Mouse (Mus musculus) limb, embryonic 10.5 days (tissue): ENCODE data around the gene Kif1b. TPM values are rescaled to one million over a fixed set of nuclear protein-coding genes. Genes with fewer than 3 reads are reported as not detected.
"Not testable (repeated sequence)": the region's sequence is repeated elsewhere in the genome, so short reads cannot be mapped to it uniquely, and the experiment has no call there.

Experiments used
- DNase-seq: peaks from one replicate; pipeline ENCODE4 v3.0.0-alpha.2; 2017; ENCODE audit warnings: low spot score
- H3K27ac ChIP-seq: fragments of 300-500 bp; sonication (generic); 2 replicates; pipeline ENCODE4 v1.5.1; 2016; ENCODE audit warnings: mild to moderate bottlenecking
- H3K27me3 ChIP-seq: fragments of 300-500 bp; sonication (generic); 2 replicates; pipeline ENCODE4 v1.6.1; 2016; ENCODE audit warnings: low read depth, mild to moderate bottlenecking; ENCODE audit not compliant: poor library complexity, severe bottlenecking
- H3K36me3 ChIP-seq: fragments of 300-500 bp; sonication (generic); 2 replicates; pipeline ENCODE4 v1.6.1; 2016; ENCODE audit warnings: mild to moderate bottlenecking, moderate library complexity
- H3K4me1 ChIP-seq: fragments of 300-500 bp; sonication (generic); 2 replicates; pipeline ENCODE4 v1.6.1; 2016
- H3K4me3 ChIP-seq: fragments of 300-500 bp; sonication (generic); 2 replicates; pipeline ENCODE4 v1.5.1; 2016; ENCODE audit warnings: mild to moderate bottlenecking, moderate library complexity
- H3K9me3 ChIP-seq: fragments of 300-500 bp; sonication (generic); replicated peaks from 2 replicates; pipeline ENCODE4 v1.6.1; 2016; ENCODE audit warnings: mild to moderate bottlenecking
- WGBS: fragments of 180-500 bp; shearing (Covaris S2); methylation state at CpG from one replicate; pipeline ENCODE4 v1.1.7; 2016; 5-methylcytosine and 5-hydroxymethylcytosine counted together
- polyA plus RNA-seq: library from polyadenylated mRNA; unstranded; fragments of >200 nt; fragmentation: Nextera tagmentation; extraction: Ambion mirVana; gene quantifications from 2 replicates; pipeline ENCODE4 v1.2.1, GENCODE M21; 2016

Gene Kif1b
- polyA plus RNA-seq, 1 experiment from 2014 or later = 38.2 TPM

GRCm38 (mm10) chr4:149256511-149257300, 50.8 kb downstream of the Kif1b start:
- H3K4me3 ChIP-seq = no peak overlapping the region
- 94% methylated on average over 15 of the region's 15 CpGs for WGBS
- no peak overlapping the region for H3K27ac ChIP-seq
- peaks cover 62% of the 10 kb centered on the region for H3K36me3 ChIP-seq
- DNase-seq = no peak
- no peaks in the 10 kb centered on the region for H3K9me3 ChIP-seq
- H3K27me3 ChIP-seq = no peaks in the 10 kb centered on the region
- H3K4me1 ChIP-seq = no peaks in the 10 kb centered on the region

DNA sequence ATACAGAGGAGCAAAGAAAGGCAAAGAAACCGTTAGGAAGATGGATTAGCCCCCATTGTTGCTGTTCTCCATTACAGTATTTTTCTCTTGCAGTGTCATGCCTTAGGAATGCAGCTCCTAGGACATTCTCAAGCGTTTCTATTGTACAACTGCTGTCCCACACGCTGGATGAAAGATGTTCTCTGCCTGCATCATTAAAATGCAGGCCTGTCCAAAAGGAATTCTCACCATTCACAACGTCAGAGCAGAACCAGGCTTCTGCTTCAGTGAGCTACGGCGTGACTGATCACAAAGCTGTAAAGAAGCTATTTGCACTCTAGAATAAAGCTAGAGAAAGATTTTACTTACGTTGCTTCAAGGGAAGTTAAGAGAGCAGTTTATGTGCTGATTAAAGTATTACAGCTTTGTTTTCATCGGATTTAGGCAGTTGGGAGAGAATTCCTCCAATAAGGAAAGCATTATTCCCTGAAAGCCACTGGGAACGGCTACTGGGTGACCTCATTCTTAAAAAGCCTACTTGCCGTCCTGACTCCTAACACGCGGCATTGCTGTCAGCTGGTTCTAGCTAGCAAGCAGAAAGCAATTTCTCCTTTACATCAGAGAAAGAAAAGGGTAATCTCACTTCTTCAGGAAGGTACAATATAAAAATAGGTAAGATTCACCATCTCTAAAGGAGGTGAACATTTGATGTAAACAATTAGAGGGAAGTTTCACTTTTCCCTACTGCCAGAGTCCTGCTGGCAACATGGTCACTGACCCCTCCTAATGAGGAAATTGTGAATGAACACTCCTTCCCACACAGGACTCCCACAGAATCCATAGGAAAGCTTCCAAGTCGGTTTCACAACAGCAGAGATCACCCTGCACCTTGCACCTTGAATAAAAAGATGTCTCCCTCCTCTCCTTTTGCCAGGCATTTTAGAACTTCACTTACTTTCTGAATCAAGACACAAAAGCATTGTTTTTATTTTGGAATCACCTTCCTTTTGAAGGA, 51.9 kb downstream of the Kif1b start:
- no peak overlapping the region for H3K27ac ChIP-seq
- no peak overlapping the region for H3K4me3 ChIP-seq
- H3K9me3 ChIP-seq = no peaks in the 10 kb centered on the region
- DNase-seq = no peak
- no peaks in the 10 kb centered on the region for H3K27me3 ChIP-seq
- no peaks in the 10 kb centered on the region for H3K4me1 ChIP-seq
- peaks cover 70% of the 10 kb centered on the region for H3K36me3 ChIP-seq
- 73% methylated on average over 13 of the region's 13 CpGs for WGBS

DNA sequence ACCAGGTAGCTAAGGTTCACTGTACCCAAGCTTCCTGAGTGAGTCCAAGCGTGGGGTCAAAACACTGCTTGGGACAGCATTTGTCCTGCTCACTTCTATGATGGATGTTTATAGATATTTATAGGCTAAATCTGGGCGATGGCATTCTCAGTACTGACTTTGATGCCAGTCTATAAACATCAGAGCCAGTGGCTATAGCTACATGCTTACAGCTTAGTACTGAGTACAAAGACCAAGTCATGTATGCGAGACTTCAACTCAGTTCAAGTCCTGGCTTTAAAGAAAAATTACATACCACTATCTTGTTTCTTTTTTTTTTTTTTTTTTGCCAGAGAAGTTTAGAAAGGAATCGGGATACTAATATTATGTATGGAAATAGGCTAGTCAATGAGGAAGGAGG, 52.7 kb downstream of the Kif1b start:
- WGBS = 93% methylated on average over 4 of the region's 4 CpGs
- H3K9me3 ChIP-seq = no peaks in the 10 kb centered on the region
- no peak overlapping the region for H3K4me3 ChIP-seq
- H3K27ac ChIP-seq = no peak overlapping the region
- no peaks in the 10 kb centered on the region for H3K27me3 ChIP-seq
- no peak for DNase-seq
- H3K36me3 ChIP-seq = peaks cover 76% of the 10 kb centered on the region
- no peaks in the 10 kb centered on the region for H3K4me1 ChIP-seq

- Histone ChIP-seq H3K4me1 (no peaks in the 10 kb centered on the region), H3K36me3 (peaks cover 80% of the 10 kb centered on the region), H3K27ac (no peak overlapping the region), H3K9me3 (no peaks in the 10 kb centered on the region), H3K4me3 (no peak overlapping the region), H3K27me3 (no peaks in the 10 kb centered on the region)
- no peak for DNase-seq
- WGBS = 92% methylated on average over 1 of the region's 1 CpGs
Measured at GRCm38 (mm10) chr4:149249311-149249710, 58.2 kb downstream of the Kif1b start.

- Histone ChIP-seq H3K36me3 (peaks cover 86% of the 10 kb centered on the region), H3K4me3 (no peak overlapping the region), H3K9me3 (no peaks in the 10 kb centered on the region), H3K27me3 (no peaks in the 10 kb centered on the region), H3K4me1 (no peaks in the 10 kb centered on the region), H3K27ac (no peak overlapping the region)
- 83% methylated on average over 5 of the region's 5 CpGs for WGBS
- no peak for DNase-seq
Measured at GRCm38 (mm10) chr4:149247772-149248171, 59.7 kb downstream of the Kif1b start.

GRCm38 (mm10) chr4:149247156-149247633, 60.3 kb downstream of the Kif1b start:
- Histone ChIP-seq H3K27ac (no peak overlapping the region), H3K36me3 (peaks cover 85% of the 10 kb centered on the region), H3K4me1 (no peaks in the 10 kb centered on the region), H3K27me3 (no peaks in the 10 kb centered on the region), H3K4me3 (no peak overlapping the region), H3K9me3 (no peaks in the 10 kb centered on the region)
- WGBS = 90% methylated on average over 8 of the region's 8 CpGs
- no peak for DNase-seq

GRCm38 (mm10) chr4:149246578-149247155, 60.8 kb downstream of the Kif1b start:
- H3K27ac ChIP-seq = no peak overlapping the region
- no peak overlapping the region for H3K4me3 ChIP-seq
- H3K27me3 ChIP-seq = no peaks in the 10 kb centered on the region
- peaks cover 83% of the 10 kb centered on the region for H3K36me3 ChIP-seq
- no peaks in the 10 kb centered on the region for H3K9me3 ChIP-seq
- DNase-seq = no peak
- H3K4me1 ChIP-seq = no peaks in the 10 kb centered on the region
- WGBS = 89% methylated on average over 7 of the region's 7 CpGs

DNA sequence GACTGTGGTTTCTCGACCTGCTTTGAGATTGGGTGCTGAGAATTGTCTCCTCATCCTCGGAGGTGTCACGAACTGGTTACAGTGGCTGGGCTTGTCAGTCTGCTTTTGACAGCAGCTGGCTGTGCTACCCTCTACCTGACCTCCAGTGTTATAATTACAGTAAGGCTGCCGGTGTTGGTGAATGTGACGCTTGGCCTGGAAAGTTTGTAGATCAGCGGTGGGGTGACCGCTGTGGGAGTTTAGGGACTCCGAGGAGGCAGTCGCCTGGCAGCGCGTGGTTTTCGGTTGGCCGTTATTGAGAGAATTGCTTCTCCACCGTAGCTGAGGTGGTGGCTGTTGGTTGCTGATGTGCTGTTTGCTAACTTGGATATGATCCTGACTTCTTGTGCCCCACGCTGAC, 70.5 kb downstream of the Kif1b start:
- no peak overlapping the region for H3K4me3 ChIP-seq
- H3K27me3 ChIP-seq = no peaks in the 10 kb centered on the region
- 95% methylated on average over 15 of the region's 15 CpGs for WGBS
- H3K27ac ChIP-seq = no peak overlapping the region
- peaks cover 56% of the 10 kb centered on the region for H3K36me3 ChIP-seq
- H3K9me3 ChIP-seq = no peaks in the 10 kb centered on the region
- H3K4me1 ChIP-seq = no peaks in the 10 kb centered on the region
- no peak for DNase-seq

- Histone ChIP-seq H3K27ac (no peak overlapping the region), H3K36me3 (peaks cover 42% of the 10 kb centered on the region), H3K4me1 (no peaks in the 10 kb centered on the region), H3K4me3 (no peak overlapping the region), H3K27me3 (no peaks in the 10 kb centered on the region), H3K9me3 (no peaks in the 10 kb centered on the region)
- DNase-seq = no peak
- WGBS = 76% methylated on average over 9 of the region's 9 CpGs
Measured at GRCm38 (mm10) chr4:149233938-149234337, 73.6 kb downstream of the Kif1b start.

DNA sequence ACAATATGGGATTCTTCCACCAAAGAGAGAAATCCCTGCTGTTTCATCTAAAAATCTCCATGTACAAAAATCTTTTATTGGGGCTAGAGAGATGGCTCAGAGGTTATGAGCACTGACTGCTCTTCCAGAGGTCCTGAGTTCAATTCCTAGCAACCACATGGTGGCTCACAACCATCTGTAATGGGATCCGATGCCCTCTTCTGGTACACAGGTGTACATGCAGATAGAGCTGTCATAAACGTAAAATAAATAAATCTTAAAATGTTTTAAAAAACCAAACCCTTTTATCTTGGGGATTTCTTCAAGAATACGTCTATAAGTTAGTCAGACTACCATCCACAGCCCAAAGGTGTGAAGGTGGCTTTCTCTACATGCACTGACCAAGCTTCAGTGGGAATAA, 78.8 kb downstream of the Kif1b start:
- not testable (repeated sequence) for DNase-seq, H3K4me1 ChIP-seq, H3K27me3 ChIP-seq, H3K4me3 ChIP-seq, H3K9me3 ChIP-seq, H3K27ac ChIP-seq
- WGBS = 92% methylated on average over 3 of the region's 3 CpGs
- H3K36me3 ChIP-seq = peaks cover 21% of the 10 kb centered on the region

DNA sequence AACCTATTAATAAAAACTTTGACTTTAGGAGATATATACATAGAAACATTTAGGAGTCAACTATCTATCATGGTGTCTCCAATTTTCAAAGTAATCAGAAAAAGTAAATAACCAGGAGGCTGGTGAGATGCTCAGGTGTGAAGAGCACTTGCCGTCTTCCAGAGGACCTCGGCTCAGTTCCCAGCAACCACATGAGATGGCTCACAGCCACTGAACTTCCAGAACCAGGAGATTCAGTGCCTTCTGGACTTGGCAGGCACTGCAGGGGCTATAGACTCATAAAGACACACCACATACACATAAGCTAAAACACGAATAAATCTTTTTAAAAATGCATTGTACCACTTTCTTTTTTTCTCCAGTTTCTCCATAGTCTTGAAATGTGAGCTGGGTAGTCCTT, 79.2 kb downstream of the Kif1b start:
- H3K27me3 ChIP-seq = no peaks in the 10 kb centered on the region
- H3K4me1 ChIP-seq = no peaks in the 10 kb centered on the region
- 97% methylated on average over 3 of the region's 3 CpGs for WGBS
- H3K9me3 ChIP-seq = no peaks in the 10 kb centered on the region
- DNase-seq = no peak
- H3K36me3 ChIP-seq = peaks cover 26% of the 10 kb centered on the region
- no peak overlapping the region for H3K4me3 ChIP-seq
- no peak overlapping the region for H3K27ac ChIP-seq

DNA sequence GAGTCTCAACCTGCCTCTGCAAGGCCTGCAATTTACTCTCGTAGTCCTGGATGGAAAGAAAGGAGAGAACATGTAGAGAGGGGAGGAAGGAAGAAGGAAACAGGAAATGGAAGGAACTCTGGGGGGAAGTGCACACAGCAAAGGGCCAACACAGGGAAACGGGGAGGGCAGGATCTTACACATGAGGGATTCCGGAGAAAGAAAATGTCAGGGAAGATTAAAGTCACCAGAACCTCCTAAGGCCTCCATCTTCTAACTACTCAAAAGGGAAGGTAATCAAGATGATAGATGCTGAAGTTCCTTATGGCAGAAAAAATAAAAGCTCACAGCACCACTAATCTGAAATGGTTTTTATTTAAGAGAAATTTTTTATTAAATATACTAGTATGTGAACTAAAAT, 81.2 kb downstream of the Kif1b start:
- H3K9me3 ChIP-seq = no peaks in the 10 kb centered on the region
- peaks cover 45% of the 10 kb centered on the region for H3K36me3 ChIP-seq
- WGBS = 77% methylated on average over 3 of the region's 3 CpGs
- no peak for DNase-seq
- no peaks in the 10 kb centered on the region for H3K4me1 ChIP-seq
- no peaks in the 10 kb centered on the region for H3K27me3 ChIP-seq
- H3K4me3 ChIP-seq = no peak overlapping the region
- H3K27ac ChIP-seq = no peak overlapping the region

DNA sequence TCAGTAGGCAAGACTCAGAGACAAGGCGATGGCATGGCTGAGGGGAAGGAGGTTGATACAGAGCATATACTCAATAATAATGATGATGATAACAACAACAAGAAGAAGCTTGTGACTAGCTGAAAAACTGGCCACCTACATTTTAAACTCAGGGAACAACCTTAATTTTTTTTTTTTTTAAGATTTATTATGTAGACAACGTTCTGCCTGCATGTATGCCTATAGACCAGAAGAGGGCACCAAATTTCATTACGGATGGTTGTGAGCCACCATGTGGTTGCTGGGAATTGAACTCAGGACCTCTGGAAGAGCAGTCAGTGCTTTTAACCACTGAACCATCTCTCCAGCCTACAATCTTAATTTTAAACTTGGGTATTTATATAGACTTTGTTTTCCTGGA, 84.0 kb downstream of the Kif1b start:
- Histone ChIP-seq H3K27me3 (no peaks in the 10 kb centered on the region), H3K9me3 (no peaks in the 10 kb centered on the region), H3K27ac (no peak overlapping the region), H3K36me3 (peaks cover 70% of the 10 kb centered on the region), H3K4me3 (no peak overlapping the region), H3K4me1 (no peaks in the 10 kb centered on the region)
- no peak for DNase-seq
- 97% methylated on average over 3 of the region's 3 CpGs for WGBS
